Mouse (Mus musculus): ENCODE measurements around the gene Akap8l. TPM values are rescaled to one million over a fixed set of nuclear protein-coding genes. Genes with fewer than 3 reads are reported as not detected.

The Akap8l gene
- total and polyA plus RNA-seq, 2 experiments from 2014 or later: 69.9 to 117 TPM

GRCm38 (mm10) chr17:32281126-32281525 is 69.3 kb downstream of the Akap8l start:
- Histone ChIP-seq H3K27ac (ENCODE audit: low read depth, low read length) (no peak overlapping the region), H3K4me3 (ENCODE audit: low read depth, low read length) (no peak overlapping the region), H3K9me3 (ENCODE audit: low read length) (no peaks in the 10 kb centered on the region), H3K4me2 (ENCODE audit: low read depth, low read length, poor library complexity, severe bottlenecking) (no peak overlapping the region), H3K9ac (replicated peaks; ENCODE audit: low read length, poor library complexity, severe bottlenecking) (no peak overlapping the region), H3K4me1 (ENCODE audit: insufficient read depth, low read length) (peaks cover 4% of the 10 kb centered on the region), H3K36me3 (ENCODE audit: insufficient read depth, low read length) (no peaks in the 10 kb centered on the region), H3K27me3 (ENCODE audit: insufficient read depth, low read length) (no peaks in the 10 kb centered on the region)
- ATAC-seq (ENCODE audit: low FRiP score) (no peak), DNase-seq (ENCODE audit: low spot score) (no peak)
- TF ChIP-seq CTCF (IDR thresholded peaks at IDR 0.05): no peak
- WGBS: 98% methylated on average over 2 of the region's 2 CpGs

GRCm38 (mm10) chr17:32280575-32280974 is 69.8 kb downstream of the Akap8l start:
- Histone ChIP-seq H3K4me2 (ENCODE audit: low read depth, low read length, poor library complexity, severe bottlenecking) (no peak overlapping the region), H3K4me3 (ENCODE audit: low read depth, low read length) (no peak overlapping the region), H3K9me3 (ENCODE audit: low read length) (no peaks in the 10 kb centered on the region), H3K9ac (replicated peaks; ENCODE audit: low read length, poor library complexity, severe bottlenecking) (no peak overlapping the region), H3K36me3 (ENCODE audit: insufficient read depth, low read length) (no peaks in the 10 kb centered on the region), H3K27me3 (ENCODE audit: insufficient read depth, low read length) (no peaks in the 10 kb centered on the region), H3K27ac (ENCODE audit: low read depth, low read length) (no peak overlapping the region), H3K4me1 (ENCODE audit: insufficient read depth, low read length) (peaks cover 4% of the 10 kb centered on the region)
- WGBS: 93% methylated on average over 3 of the region's 3 CpGs
- no peak for ATAC-seq (ENCODE audit: low FRiP score)
- no peak for DNase-seq (ENCODE audit: low spot score)
- TF ChIP-seq CTCF (IDR thresholded peaks at IDR 0.05): no peak

- Histone ChIP-seq H3K4me1 (ENCODE audit: insufficient read depth, low read length) (peaks cover 4% of the 10 kb centered on the region), H3K4me2 (ENCODE audit: low read depth, low read length, poor library complexity, severe bottlenecking) (no peak overlapping the region), H3K9me3 (ENCODE audit: low read length) (no peaks in the 10 kb centered on the region), H3K4me3 (ENCODE audit: low read depth, low read length) (no peak overlapping the region), H3K27ac (ENCODE audit: low read depth, low read length) (no peak overlapping the region), H3K27me3 (ENCODE audit: insufficient read depth, low read length) (no peaks in the 10 kb centered on the region), H3K36me3 (ENCODE audit: insufficient read depth, low read length) (no peaks in the 10 kb centered on the region), H3K9ac (replicated peaks; ENCODE audit: low read length, poor library complexity, severe bottlenecking) (no peak overlapping the region)
- no peak for TF ChIP-seq CTCF (IDR thresholded peaks at IDR 0.05)
- WGBS: 73% methylated on average over 1 of the region's 1 CpGs
- ATAC-seq (ENCODE audit: low FRiP score) (no peak), DNase-seq (ENCODE audit: low spot score) (no peak)
Measured at GRCm38 (mm10) chr17:32277201-32277600, 73.2 kb downstream of the Akap8l start.

GRCm38 (mm10) chr17:32275568-32275967 is 74.8 kb downstream of the Akap8l start:
- Histone ChIP-seq H3K36me3 (ENCODE audit: insufficient read depth, low read length) (no peaks in the 10 kb centered on the region), H3K9me3 (ENCODE audit: low read length) (no peaks in the 10 kb centered on the region), H3K4me1 (ENCODE audit: insufficient read depth, low read length) (no peaks in the 10 kb centered on the region), H3K4me2 (ENCODE audit: low read depth, low read length, poor library complexity, severe bottlenecking) (no peak overlapping the region), H3K27ac (ENCODE audit: low read depth, low read length) (no peak overlapping the region), H3K27me3 (ENCODE audit: insufficient read depth, low read length) (no peaks in the 10 kb centered on the region), H3K9ac (replicated peaks; ENCODE audit: low read length, poor library complexity, severe bottlenecking) (no peak overlapping the region), H3K4me3 (ENCODE audit: low read depth, low read length) (no peak overlapping the region)
- ATAC-seq (ENCODE audit: low FRiP score) (no peak), DNase-seq (ENCODE audit: low spot score) (no peak)
- 84% methylated on average over 3 of the region's 3 CpGs for WGBS
- TF ChIP-seq CTCF (IDR thresholded peaks at IDR 0.05): no peak

Small RNAs within 50 kb of the gene (microRNA-seq; reads per million reads assigned to microRNA genes)
- gene Gm22201 (ENCODE audit: borderline number of aligned reads): not detected

Other genes with a start within 250 kb of the Akap8l start
- 42.4 and 43.9 TPM in 2 replicates for gene Notch3, start 183.8 kb downstream of the Akap8l start, total RNA-seq (2014; rRNA removed)
- 5.2 and 5.7 TPM in 2 replicates for gene Notch3, start 183.8 kb downstream of the Akap8l start, polyA plus RNA-seq (2015; fragmentation: Nextera tagmentation; extraction: Ambion mirVana)
- 1.1 TPM in 2 replicates for gene Ephx3, start 161.1 kb downstream of the Akap8l start, total RNA-seq (2014; rRNA removed)
- gene Ephx3, start 161.1 kb downstream of the Akap8l start, polyA plus RNA-seq (2015; fragmentation: Nextera tagmentation; extraction: Ambion mirVana): 0.70 and 0.80 TPM in 2 replicates
- 49.2 and 49.7 TPM in 2 replicates for gene Brd4, start 65.9 kb downstream of the Akap8l start, total RNA-seq (2014; rRNA removed)
- 68.0 and 81.6 TPM in 2 replicates for gene Brd4, start 65.9 kb downstream of the Akap8l start, polyA plus RNA-seq (2015; fragmentation: Nextera tagmentation; extraction: Ambion mirVana)
- 96.5 and 131 TPM in 2 replicates for gene Akap8, start 29.4 kb downstream of the Akap8l start, total RNA-seq (2014; rRNA removed)
- 66.8 and 81.1 TPM in 2 replicates for gene Akap8, start 29.4 kb downstream of the Akap8l start, polyA plus RNA-seq (2015; fragmentation: Nextera tagmentation; extraction: Ambion mirVana)
- gene Wiz, start 38.8 kb upstream of the Akap8l start, total RNA-seq (2014; rRNA removed): 53.9 and 68.0 TPM in 2 replicates
- 40.8 and 41.3 TPM in 2 replicates for gene Wiz, start 38.8 kb upstream of the Akap8l start, polyA plus RNA-seq (2015; fragmentation: Nextera tagmentation; extraction: Ambion mirVana)
- 3.8 and 4.6 TPM in 2 replicates for gene Rasal3, start 53.0 kb upstream of the Akap8l start, total RNA-seq (2014; rRNA removed)
- 0.63 and 0.80 TPM in 2 replicates for gene Rasal3, start 53.0 kb upstream of the Akap8l start, polyA plus RNA-seq (2015; fragmentation: Nextera tagmentation; extraction: Ambion mirVana)
- gene Pglyrp2, start 73.6 kb upstream of the Akap8l start, total RNA-seq (2014; rRNA removed): not detected in 2 replicates
- gene Pglyrp2, start 73.6 kb upstream of the Akap8l start, polyA plus RNA-seq (2015; fragmentation: Nextera tagmentation; extraction: Ambion mirVana): not detected in 2 replicates
- gene Cyp4f39, start 102.1 kb upstream of the Akap8l start, total RNA-seq (2014; rRNA removed): 1.3 and 1.6 TPM in 2 replicates
- 0.90 and 1.3 TPM in 2 replicates for gene Cyp4f39, start 102.1 kb upstream of the Akap8l start, polyA plus RNA-seq (2015; fragmentation: Nextera tagmentation; extraction: Ambion mirVana)
- 15.2 and 15.4 TPM in 2 replicates for gene Cyp4f17, start 155.4 kb upstream of the Akap8l start, total RNA-seq (2014; rRNA removed)
- 9.9 and 11.5 TPM in 2 replicates for gene Cyp4f17, start 155.4 kb upstream of the Akap8l start, polyA plus RNA-seq (2015; fragmentation: Nextera tagmentation; extraction: Ambion mirVana)
- 7.2 and 10.6 TPM in 2 replicates for gene Cyp4f16, start 186.0 kb upstream of the Akap8l start, total RNA-seq (2014; rRNA removed)
- 9.1 and 11.2 TPM in 2 replicates for gene Cyp4f16, start 186.0 kb upstream of the Akap8l start, polyA plus RNA-seq (2015; fragmentation: Nextera tagmentation; extraction: Ambion mirVana)

Data from midbrain, postnatal 0 days (tissue).